Mouse (Mus musculus) cerebellum, postnatal 14 days (tissue): ENCODE measurements at regions not wholly inside any gene's neighbourhood (a gene's known extent, or its start where the extent isn't known, plus 50 kb on each side); places are given as distances from the start of the nearest gene placed in this dataset.
A peak's percentile ranks its signal among the peaks of the same experiment; 100 is the strongest.

Experiments used
- DNase-seq, 2 experiments: peaks; one replicate each; pipeline ENCODE4 v3.0.0; 2021; ENCODE audit warnings: mixed read lengths in 2 of 2

- DNase-seq, result no peak
Observed at GRCm38 (mm10) chr4:79362522-79362921, 1150.8 kb upstream of the Ptprd start.

GRCm38 (mm10) chr4:79357720-79358119, 1146.0 kb upstream of the Ptprd start:
- no peak for DNase-seq

GRCm38 (mm10) chr4:79309890-79310727, 1098.3 kb upstream of the Ptprd start:
- no peak for DNase-seq

- DNase-seq, result peak; percentile 29 to 62
Observed at GRCm38 (mm10) chr4:79291091-79291490, 1079.3 kb upstream of the Ptprd start.

GRCm38 (mm10) chr4:79265044-79265443, 1053.3 kb upstream of the Ptprd start:
- DNase-seq, result peak; percentile 18 to 45

GRCm38 (mm10) chr4:79243184-79243583, 1031.4 kb upstream of the Ptprd start:
- no peak for DNase-seq

GRCm38 (mm10) chr4:79241647-79242046, 1029.9 kb upstream of the Ptprd start:
- no peak for DNase-seq

- no peak for DNase-seq
Observed at GRCm38 (mm10) chr4:79224101-79224734, 1012.5 kb upstream of the Ptprd start.
